Mouse (Mus musculus) kidney, adult 2 months (tissue): Measurements from ENCODE around the gene Asic3.

Source experiments
- CTCF ChIP-seq: fragments of 200-500 bp; conservative IDR thresholded peaks from 2 replicates; pipeline ENCODE4 v1.5.1; 2011; ENCODE audit warnings: low read depth, mild to moderate bottlenecking, control low read depth, low read length, moderate library complexity, mixed read lengths; ENCODE audit not compliant: insufficient read depth, insufficient read length
- POLR2A ChIP-seq: fragments of 200-500 bp; IDR thresholded peaks from one replicate; pipeline ENCODE4 v1.6.1; 2011; ENCODE audit warnings: low read depth, low read length, control low read depth

DNA sequence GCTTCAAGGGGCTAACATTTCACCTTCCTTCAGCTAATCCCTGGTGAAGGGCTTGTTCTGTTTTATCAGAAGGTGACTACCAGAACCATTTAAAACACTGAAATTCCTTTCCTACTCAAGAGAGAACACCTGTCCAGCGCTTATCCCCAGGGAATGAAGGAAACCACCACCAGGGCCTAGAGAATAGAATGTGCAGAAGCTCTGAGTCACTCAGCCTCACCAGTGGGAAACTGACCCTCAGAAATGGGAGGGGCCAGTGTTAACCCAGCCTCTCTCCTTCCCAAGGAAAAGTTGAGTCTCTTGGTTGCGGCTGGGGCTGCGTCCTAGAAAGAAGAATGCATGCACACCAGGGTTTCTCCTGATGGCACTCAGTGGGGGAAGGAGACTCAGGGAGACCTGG is 41.9 kb downstream of the Asic3 start:
- TF ChIP-seq CTCF (no peak), POLR2A (no peak)
